Mouse (Mus musculus): ENCODE data around the gene Tmem233.
A peak's percentile ranks its signal among the peaks of the same experiment; 100 is the strongest.

DNA sequence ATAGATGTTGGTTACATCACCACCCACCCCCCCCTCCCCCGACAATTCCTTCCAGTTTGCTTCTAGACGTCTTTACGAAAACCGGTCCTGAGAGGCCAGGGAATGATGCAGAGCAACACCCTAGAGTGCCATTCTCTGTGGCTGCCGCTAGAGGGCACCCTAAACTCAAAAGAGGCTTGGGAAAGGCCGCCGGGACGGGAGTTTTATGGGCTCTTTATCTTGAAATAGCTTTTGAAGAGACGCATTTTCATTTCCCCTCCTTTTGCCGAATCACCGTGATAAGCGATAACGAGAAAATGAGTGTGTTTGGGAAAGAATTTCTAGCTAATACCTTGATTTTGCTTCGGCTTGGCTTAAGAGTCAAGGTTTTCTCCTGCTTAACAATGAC lies 51.9 kb downstream of the Tmem233 start:
- TF ChIP-seq POLR2A (IDR thresholded peaks at IDR 0.05; ENCODE audit: borderline replicate concordance, control insufficient read depth, low read depth, low read length) (no peak), CTCF (IDR thresholded peaks at IDR 0.05; ENCODE audit: control insufficient read depth, insufficient read depth, low read length) (peak; percentile 86)
